Mouse (Mus musculus): ENCODE results near the gene Gars. TPM values are rescaled to one million over a fixed set of nuclear protein-coding genes. Genes with fewer than 3 reads are reported as not detected.

Gars gene
- polyA plus RNA-seq (2012; rRNA removed): 30.3 and 56.2 TPM in 2 replicates

GRCm38 (mm10) chr6:55037799-55038670 lies at the start of gene Gars:
Gene Gars, plus strand, starts transcription at chr6:55038007.

DNA sequence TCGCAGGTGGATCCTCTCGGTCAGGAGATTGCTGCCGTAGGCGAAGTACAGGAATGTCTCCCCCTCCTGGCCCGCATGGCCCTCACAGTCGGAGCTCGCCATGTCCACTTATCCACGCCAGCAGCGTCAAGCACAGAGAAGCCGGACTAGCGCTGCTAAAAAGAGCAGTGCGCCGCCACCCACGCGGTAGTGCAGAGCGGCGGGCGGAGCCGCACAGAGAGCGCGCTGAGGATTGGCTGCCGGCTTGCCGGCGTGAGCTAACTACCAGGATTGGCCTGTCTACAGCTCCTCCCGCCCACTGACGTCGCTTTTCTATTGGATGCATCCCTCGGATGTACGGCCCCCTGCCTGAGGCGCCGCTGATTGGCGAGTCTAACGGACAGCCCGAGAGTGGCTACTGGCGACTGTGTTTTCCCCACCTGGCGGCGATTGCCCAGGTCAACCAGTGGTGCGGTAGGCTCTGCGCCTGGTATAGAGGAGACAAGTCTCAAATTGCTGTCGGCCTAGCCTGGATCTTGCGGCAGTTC lies 45.0 kb upstream of the Gars start, which contains the start of gene Ggct:
Gene Ggct, minus strand, starts transcription at position 217 of the 527 bp plus-strand sequence.

Other genes starting within 250 kb of the Gars start
- gene Znrf2, start 221.1 kb upstream of the Gars start, polyA plus RNA-seq (2012; rRNA removed): 12.1 and 43.5 TPM in 2 replicates
- 43.0 and 55.6 TPM in 2 replicates for gene Nod1, start 65.4 kb upstream of the Gars start, polyA plus RNA-seq (2012; rRNA removed)
- 4.8 and 5.7 TPM in 2 replicates for gene Ggct, start 45.1 kb upstream of the Gars start, polyA plus RNA-seq (2012; rRNA removed)
- 0.53 and 1.00 TPM in 2 replicates for gene Crhr2, start 95.0 kb downstream of the Gars start, polyA plus RNA-seq (2012; rRNA removed)
- 8.7 and 8.9 TPM in 2 replicates for gene Inmt, start 137.0 kb downstream of the Gars start, polyA plus RNA-seq (2012; rRNA removed)
- gene Mindy4, start 165.4 kb downstream of the Gars start, polyA plus RNA-seq (2012; rRNA removed): 14.9 and 17.7 TPM in 2 replicates